Mouse (Mus musculus): ENCODE data around the gene Olfr1124.
"Not testable (repeated sequence)": the region's sequence is repeated elsewhere in the genome, so short reads cannot be mapped to it uniquely, and the experiment has no call there.

Olfr1124 gene

GRCm38 (mm10) chr2:87429975-87430374 lies at the start of gene Olfr1124:
Gene Olfr1124, plus strand, starts transcription at chr2:87430275.
- no peak for DNase-seq (ENCODE audit: low spot score)

GRCm38 (mm10) chr2:87383935-87384334 lies 46.1 kb upstream of the Olfr1124 start:
- DNase-seq (ENCODE audit: low spot score) = no peak

- no peak for DNase-seq (ENCODE audit: low spot score)
These were observed 44.5 kb upstream of the Olfr1124 start, which contains the start of gene Olfr1122 for GRCm38 (mm10) chr2:87385549-87385948. Gene Olfr1122, plus strand, starts transcription at chr2:87385849.

- not testable (repeated sequence) for DNase-seq (ENCODE audit: low spot score)
These were observed 36.5 kb upstream of the Olfr1124 start for GRCm38 (mm10) chr2:87393605-87394004.

GRCm38 (mm10) chr2:87394686-87395085 lies 35.4 kb upstream of the Olfr1124 start:
- not testable (repeated sequence) for DNase-seq (ENCODE audit: low spot score)

- no peak for DNase-seq (ENCODE audit: low spot score)
These were observed 13.7 kb upstream of the Olfr1124 start, which contains the start of gene Olfr1123 for GRCm38 (mm10) chr2:87416335-87416734. Gene Olfr1123, plus strand, starts transcription at chr2:87416635.

- no peak for DNase-seq (ENCODE audit: low spot score)
These were observed 7.7 kb downstream of the Olfr1124 start for GRCm38 (mm10) chr2:87437731-87438130.

GRCm38 (mm10) chr2:87453662-87454061 lies 23.6 kb downstream of the Olfr1124 start, which contains the start of gene Olfr1126:
Gene Olfr1126, plus strand, starts transcription at chr2:87453962.
- DNase-seq (ENCODE audit: low spot score) = no peak

GRCm38 (mm10) chr2:87461769-87462168 lies 31.7 kb downstream of the Olfr1124 start:
- DNase-seq (ENCODE audit: low spot score) = no peak

- no peak for DNase-seq (ENCODE audit: low spot score)
These were observed 50.1 kb downstream of the Olfr1124 start for GRCm38 (mm10) chr2:87480207-87480606.

GRCm38 (mm10) chr2:87481158-87481557 lies 51.1 kb downstream of the Olfr1124 start:
- no peak for DNase-seq (ENCODE audit: low spot score)

GRCm38 (mm10) chr2:87482276-87482675 lies 52.2 kb downstream of the Olfr1124 start:
- DNase-seq (ENCODE audit: low spot score) = no peak

Measured in urinary bladder, postnatal 14 days (tissue).